Mouse (Mus musculus) testis, postnatal 14 days (tissue): ENCODE data around the gene Lzts3.

ENCODE experiments used
- DNase-seq: peaks from one replicate; pipeline ENCODE4 v3.0.0; 2021; ENCODE audit warnings: low spot score

Lzts3 gene

GRCm38 (mm10) chr2:130635847-130636246, 6.8 kb downstream of the Lzts3 start:
- peak; percentile 73 for DNase-seq

- DNase-seq, result peak; percentile 52
These were observed 7.7 kb downstream of the Lzts3 start for GRCm38 (mm10) chr2:130634739-130635411.

GRCm38 (mm10) chr2:130634006-130634738, 8.4 kb downstream of the Lzts3 start:
- peak; percentile 38 for DNase-seq

GRCm38 (mm10) chr2:130632887-130633675, 9.5 kb downstream of the Lzts3 start:
- DNase-seq, result no peak

- no peak for DNase-seq
These were observed 10.2 kb downstream of the Lzts3 start for GRCm38 (mm10) chr2:130632416-130632815.

GRCm38 (mm10) chr2:130629839-130630203, 12.8 kb downstream of the Lzts3 start, which contains the start of the genes Fastkd5 and Ubox5:
Fastkd5 (minus strand) TSS chr2:130630027.
Ubox5 (minus strand) TSS chr2:130630038.
- DNase-seq, result peak; percentile 90

GRCm38 (mm10) chr2:130629080-130629838, 13.3 kb downstream of the Lzts3 start:
- DNase-seq, result no peak

GRCm38 (mm10) chr2:130628424-130628823, 14.2 kb downstream of the Lzts3 start:
- DNase-seq, result no peak

- no peak for DNase-seq
These were observed 23.6 kb downstream of the Lzts3 start for GRCm38 (mm10) chr2:130618972-130619371.

GRCm38 (mm10) chr2:130613091-130613490, 29.5 kb downstream of the Lzts3 start:
- DNase-seq, result no peak

- no peak for DNase-seq
These were observed 40.4 kb downstream of the Lzts3 start for GRCm38 (mm10) chr2:130602195-130602594.

- no peak for DNase-seq
These were observed 44.2 kb downstream of the Lzts3 start for GRCm38 (mm10) chr2:130598399-130598798.

- no peak for DNase-seq
These were observed 45.0 kb downstream of the Lzts3 start for GRCm38 (mm10) chr2:130597601-130598010.

GRCm38 (mm10) chr2:130595596-130595995, 47.0 kb downstream of the Lzts3 start:
- no peak for DNase-seq

GRCm38 (mm10) chr2:130591016-130591415, 51.6 kb downstream of the Lzts3 start:
- no peak for DNase-seq

- DNase-seq, result no peak
These were observed 52.8 kb downstream of the Lzts3 start for GRCm38 (mm10) chr2:130589761-130590160.

GRCm38 (mm10) chr2:130589157-130589556, 53.4 kb downstream of the Lzts3 start:
- no peak for DNase-seq

- no peak for DNase-seq
These were observed 54.2 kb downstream of the Lzts3 start for GRCm38 (mm10) chr2:130588373-130588772.

- no peak for DNase-seq
These were observed 56.6 kb downstream of the Lzts3 start for GRCm38 (mm10) chr2:130586016-130586415.

GRCm38 (mm10) chr2:130583902-130584560, 58.6 kb downstream of the Lzts3 start:
- DNase-seq, result no peak
